Mouse (Mus musculus) kidney, postnatal 36 days (tissue): ENCODE data around the gene 4930568D16Rik.

Experiments used
- DNase-seq, 2 experiments: peaks; one replicate each; pipeline ENCODE4 v3.0.0; 2021 to 2022; ENCODE audit warnings: mixed read lengths in 2 of 2

4930568D16Rik gene

DNA sequence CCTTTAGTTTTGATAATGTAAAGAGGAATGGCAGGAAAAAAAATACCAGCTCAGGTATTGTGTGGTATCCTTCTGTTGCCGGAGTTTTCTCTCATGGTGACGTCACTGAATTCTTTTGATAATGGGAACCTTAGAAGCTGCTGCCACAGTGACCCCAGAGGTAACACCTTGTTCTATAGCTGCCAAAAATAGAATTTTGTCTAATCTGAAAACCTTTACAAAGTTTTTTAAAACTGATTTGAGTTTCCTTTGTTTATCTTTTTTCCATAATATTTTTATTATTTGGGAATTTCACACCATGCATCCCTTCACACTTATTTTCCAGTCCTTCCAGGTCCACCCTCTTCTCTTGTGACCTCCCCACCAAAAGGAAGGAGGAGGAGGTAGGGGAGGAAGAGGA is at the start of gene 4930568D16Rik:
4930568D16Rik (minus strand) TSS at position 101 of the 400 bp plus-strand sequence.
- DNase-seq = no peak

DNA sequence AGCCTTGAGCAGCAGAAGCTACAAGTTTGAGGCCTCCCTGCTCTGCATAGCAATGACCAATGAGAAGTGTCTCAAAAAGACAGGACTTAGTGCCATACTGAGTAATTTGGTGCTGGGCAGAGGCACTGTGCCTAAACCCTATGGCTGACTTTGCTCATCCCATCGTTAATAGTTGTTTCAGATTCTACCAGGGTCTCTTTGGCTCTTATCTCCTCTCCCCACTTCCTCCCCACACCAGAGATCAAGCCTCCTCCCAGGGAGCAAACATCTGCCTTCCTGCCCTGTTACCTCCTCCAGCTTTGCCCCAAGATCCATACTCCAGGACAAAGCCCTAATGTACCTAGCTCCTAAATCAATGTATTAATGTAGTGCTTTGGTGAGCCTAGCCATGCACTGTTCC is 49.7 kb upstream of the 4930568D16Rik start:
- DNase-seq = no peak

DNA sequence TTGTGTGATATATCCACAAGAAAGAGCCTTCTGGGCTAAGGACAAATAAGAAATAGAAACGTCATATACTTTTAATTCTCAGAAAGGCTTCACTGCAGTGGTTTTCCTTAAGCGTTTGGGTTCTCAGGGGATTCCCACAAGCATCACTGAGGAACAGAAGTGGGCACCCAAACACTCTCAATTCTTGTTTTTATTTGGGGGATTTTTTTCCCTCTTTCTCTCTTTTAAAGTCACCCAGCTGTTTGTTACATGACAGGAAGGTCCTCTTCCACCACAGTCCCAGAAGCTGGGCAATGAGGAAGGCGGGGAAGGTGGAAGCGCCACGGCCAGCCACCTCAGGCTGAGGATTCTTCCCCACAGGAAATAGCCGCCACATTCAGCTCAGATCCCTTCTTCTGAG is 48.9 kb upstream of the 4930568D16Rik start:
- DNase-seq = no peak

DNA sequence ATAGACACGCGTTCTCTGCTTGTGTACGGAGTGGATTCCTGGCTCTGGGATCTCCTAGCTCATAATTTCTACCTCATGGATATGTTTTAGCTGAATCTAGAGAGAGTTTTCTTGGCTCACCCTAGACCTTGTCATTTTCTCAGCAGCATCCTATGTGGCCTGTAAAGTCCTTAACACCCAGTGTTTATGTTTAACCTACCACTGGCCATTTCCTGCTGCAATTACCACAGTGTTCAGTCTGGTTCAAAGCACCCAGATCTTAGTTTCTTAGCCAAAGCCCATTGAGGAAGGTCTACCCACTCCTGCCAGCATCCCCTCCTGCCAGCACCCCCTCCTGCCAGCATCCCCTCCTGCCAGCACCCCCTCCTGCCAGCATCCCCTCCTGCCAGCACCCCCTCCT is 45.3 kb upstream of the 4930568D16Rik start:
- DNase-seq = no peak

DNA sequence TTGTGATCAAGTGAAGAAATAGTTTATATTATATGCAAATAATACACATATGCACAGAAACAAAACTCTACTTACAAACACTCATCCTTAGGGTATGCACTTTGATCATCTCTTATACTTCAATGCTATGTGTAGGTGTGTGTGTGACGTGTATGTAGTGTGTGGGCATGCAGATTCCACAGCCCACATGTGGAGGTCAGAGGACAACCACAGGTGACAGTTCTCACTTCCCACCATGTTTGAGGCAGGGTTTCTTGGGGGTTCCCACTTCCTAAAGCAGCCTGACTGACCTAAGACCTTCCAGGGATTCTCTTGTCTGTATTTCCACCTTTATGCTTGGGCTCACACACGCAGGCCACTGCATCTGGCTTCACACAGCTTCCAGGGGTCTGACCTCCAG is 44.7 kb upstream of the 4930568D16Rik start:
- no peak for DNase-seq

DNA sequence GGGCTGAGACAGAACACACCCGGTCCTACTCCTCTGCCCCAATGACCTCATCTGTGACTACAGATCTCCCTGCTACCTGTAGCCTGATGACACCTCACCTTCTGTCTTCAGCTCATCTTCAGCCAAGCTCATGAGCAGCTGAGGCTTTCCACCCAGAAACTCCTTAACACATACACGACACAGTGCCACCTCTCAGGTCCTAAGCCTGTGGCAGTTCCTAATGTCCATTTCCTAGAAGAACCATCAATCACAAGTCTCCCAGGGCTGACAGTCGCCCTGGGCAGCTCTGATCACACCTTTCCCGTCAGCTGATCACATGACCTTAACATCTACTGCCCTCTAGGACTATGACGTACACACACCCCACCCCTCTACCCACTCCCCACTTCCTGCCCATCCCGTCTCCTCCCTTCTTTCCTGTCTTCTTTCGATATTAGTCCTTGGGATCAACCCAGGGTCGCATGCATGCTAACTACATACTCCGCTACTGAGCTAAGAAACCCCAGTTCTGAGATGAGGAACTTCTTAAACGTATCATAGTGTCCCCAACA is 44.2 kb upstream of the 4930568D16Rik start:
- DNase-seq = peak in 1 of 2 experiments; percentile 39

DNA sequence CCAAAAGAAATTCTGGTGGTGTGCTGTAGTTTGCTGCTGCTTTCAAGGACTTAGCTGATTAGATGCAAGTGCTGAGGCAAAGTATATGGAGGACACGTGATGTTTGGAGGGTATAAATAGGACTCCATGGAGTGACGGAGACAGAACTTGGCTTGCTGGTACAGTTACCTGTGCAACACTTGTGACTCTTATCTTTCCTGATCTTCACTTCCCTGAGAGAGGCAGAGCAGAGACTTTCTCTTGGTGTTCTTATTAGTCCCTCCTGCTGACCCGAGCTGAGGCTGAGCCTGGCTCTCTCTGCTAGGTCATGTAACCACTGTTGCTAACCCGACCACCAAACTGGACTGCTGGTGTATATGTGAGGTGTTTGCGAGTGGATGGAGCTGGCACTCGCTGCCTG is 41.9 kb upstream of the 4930568D16Rik start:
- no peak for DNase-seq

DNA sequence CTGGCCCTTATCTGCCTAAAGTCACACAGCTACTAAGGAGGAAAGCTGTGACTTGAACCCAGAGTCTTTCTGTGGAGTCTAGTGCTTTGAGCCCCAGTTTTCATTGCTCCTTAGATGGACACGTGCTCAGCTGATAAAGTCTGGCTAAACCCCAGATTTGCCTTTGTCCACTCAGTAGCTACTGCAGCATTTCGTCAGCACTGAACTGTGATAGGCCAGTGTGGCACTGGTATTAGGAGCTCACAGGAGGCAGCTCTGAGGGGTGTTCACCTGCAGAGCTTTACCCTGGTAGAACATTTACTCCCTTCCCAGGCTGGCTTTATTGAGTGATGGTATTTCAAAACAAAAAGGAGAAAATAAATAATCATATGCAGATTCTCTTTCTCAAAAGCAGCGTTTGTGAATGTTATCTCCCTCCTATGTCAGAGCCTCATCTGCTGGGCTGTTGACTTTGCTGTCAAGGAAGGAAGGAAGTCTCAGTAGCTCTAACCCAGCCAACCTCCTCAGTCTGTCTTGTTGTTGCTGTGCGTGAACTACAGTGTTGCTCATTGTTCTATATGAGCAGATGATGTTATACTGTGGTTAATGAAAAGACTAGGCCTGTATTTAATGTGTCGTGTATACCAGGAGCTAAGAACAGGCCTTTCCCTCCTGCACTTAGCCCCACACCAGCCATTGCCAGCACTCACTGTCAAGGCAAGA is 41.0 kb upstream of the 4930568D16Rik start:
- no peak for DNase-seq

DNA sequence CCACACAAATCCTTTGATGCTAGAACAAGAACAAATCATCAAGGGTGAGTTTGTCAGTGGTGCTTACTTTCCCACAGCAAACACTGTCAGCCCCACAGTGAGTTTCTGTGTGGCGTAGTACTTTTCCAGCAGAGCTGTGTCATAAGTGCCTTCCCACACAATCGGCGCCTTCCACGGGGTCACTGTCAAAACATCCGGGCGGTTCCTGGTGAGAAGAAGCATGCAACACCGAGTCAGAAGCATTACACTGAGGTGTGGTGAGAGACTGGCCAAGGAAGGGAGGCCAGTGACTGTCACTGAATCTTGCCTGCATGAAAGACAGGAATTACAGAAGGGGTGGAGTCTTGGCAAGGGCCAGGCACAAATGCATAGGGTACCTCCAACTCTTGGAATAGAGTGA is 40.3 kb upstream of the 4930568D16Rik start:
- DNase-seq = peak in 1 of 2 experiments; percentile 16

DNA sequence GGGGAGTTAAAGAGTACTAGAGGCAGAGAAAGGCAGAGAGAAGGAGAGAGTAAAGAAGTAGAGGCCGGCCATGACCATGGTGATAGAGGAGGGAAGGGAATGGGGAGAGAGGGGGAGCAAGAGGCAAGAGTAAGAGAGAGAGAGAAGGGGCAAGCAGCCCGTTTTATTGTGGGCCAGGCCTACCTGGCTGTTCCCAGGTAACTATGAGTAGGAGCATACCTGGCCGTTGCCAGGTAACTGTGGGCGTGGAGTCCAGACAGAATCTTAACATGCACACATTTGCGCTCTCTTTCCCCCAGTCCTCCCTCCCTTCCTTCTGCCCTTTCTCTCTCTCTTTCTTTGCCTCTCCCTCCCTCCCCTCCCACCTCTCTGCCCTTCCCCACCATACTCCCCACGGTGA is 39.7 kb upstream of the 4930568D16Rik start:
- no peak for DNase-seq

DNA sequence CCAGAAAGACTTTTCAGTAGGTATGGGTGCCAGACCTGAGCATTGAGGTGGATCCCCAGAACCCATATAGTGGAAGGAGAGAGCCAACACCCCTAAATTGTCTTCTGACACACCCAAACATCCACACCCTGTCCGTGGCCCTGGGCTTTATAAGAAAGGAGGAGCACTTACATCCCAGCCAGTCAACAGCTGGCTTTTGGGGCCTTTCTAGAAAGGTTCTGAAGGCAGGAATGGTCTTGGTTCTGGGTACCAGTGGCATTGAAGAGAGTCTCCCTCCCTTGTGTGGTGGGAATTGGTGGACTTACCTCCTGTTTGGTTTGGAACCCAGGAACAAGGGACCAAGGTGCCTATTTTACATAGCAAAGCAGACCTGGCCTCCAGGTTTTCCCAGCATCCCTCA is 39.1 kb upstream of the 4930568D16Rik start:
- DNase-seq = no peak

DNA sequence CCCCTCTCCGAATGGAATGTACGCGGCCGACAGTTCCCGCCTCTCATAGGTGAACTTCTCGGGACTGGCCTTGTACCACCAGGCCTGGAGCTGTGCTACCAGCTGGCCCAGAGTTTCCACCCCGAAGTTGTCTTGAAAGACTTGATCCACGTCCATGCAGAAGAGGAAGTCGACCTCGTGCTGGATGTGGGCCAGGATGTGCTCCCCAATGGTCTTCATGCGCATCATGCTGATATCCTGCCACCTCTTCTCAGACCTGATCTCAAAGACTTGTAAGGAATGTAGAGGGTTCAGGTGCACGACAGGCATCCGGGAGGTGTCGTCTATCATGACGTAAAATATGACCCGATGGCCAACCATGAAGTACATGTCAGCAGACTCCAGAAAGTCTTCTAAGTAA is 34.9 kb upstream of the 4930568D16Rik start:
- DNase-seq = no peak

DNA sequence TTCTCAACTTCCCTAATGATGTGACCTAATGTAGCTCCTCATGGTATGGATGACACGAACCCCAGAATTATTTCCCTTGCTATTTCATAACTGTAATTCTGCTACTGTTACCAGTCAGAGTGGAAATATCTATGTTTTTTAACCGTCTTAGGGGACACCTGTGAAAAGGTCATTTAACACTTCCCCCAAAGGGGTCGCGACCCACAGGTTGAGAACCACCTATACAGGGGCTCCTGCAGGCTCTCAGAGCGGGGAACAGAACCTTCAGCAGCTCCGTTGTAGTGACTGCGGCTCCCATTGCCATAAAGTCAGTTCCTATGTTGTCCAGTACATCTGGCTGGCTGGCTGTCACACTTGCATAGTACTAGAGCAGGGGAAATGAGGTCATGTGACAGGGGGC is 33.2 kb upstream of the 4930568D16Rik start:
- no peak for DNase-seq

DNA sequence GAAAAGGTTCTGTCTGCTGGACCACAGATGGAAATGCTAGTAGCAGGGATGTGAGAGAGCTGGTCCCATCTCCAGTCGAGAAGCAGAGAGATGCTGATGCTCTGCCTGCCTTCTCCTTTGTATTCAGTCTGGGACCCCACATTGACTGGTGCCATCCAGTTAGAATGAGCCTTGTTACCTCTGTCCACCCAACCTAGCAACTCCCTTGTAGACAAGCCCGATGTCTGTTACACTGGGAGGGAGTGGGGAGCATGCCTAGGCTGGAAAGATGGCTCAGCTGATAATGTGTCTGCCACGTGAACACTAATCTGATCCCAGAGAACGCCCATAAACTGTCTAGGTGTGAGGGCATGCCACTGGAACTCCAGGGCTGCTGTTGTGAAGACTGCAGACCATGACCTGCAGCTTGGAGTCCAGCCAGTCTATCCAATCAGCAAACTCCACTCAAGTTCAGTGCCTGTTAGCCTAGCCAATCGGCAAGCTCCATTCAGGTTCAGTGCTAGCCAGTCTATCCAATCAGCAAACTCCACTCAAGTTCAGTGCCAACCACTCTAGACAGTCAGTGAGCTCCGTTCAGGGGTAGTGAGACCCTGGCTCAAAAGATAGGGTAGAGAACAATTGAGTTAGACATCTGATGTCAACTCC is 30.8 kb upstream of the 4930568D16Rik start:
- no peak for DNase-seq

DNA sequence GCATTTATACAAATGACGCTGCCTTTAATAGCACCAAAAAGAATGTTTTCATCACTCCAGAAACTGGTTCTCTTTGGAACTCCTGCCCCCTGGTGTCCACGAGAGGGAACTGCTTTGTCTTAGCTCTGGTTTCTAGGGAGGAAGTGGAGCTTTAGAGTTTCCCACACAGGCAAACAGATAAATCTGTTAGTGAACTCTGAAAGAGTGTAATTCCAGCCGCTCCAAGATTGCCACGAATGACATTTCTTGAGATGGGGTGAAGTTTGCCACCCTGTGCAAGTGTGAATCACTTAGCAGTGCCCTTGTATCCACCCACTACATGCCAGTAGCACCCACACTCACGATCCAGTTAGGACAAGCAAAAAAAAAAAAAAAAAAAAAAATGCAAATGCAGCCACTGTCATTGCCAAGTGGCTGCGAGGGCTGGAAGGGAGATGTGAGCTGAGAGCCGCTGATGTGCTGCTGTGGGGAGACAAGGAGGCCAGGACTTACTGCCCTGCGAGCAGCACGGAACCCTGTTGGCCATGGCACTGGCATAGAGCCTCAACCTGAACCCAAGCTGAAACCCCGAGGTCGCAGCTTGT is 30.2 kb upstream of the 4930568D16Rik start:
- DNase-seq = peak; percentile 60 to 80

DNA sequence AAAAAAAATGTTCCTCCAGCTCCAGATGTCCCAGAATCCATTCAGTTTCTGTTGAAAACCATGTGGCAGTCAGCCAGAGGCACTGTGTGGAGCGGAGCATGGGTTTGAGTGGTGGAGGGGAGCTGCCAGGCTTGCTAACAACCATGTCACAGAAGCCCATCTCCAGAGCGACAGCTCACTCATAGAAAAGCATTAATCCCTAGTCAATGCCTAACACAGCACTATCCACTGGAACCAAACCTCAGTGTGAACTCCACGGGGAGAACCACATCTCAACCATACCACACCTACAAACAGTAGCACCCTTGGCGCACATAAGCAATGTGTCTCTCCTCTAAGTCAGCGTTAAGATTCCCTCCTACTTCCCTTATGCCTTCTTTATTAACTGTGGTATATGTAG is 29.6 kb upstream of the 4930568D16Rik start, which contains the start of gene 4930402F06Rik:
4930402F06Rik (minus strand) TSS at position 80 of the 400 bp plus-strand sequence.
- no peak for DNase-seq

DNA sequence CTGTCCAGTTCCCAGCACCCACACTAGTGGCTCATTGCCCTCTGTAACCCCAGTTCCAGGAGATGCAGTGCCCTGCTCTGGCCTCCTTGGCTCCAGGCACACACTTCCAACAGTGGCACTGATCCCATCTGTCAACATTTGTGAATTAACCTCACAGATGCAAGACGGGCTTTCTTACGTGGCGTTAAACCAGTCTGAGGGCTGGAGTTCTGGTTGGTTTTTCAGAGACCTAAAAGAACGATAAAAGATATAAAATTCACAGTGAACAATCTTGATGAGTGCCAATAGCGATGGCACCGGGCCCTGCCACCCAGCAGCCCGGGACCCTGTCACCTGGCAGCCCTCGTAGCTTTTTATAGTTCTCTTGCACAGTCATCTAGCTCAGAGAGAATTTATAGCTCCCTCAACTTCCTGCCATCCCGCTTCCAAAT is 17.9 kb upstream of the 4930568D16Rik start:
- DNase-seq = no peak

DNA sequence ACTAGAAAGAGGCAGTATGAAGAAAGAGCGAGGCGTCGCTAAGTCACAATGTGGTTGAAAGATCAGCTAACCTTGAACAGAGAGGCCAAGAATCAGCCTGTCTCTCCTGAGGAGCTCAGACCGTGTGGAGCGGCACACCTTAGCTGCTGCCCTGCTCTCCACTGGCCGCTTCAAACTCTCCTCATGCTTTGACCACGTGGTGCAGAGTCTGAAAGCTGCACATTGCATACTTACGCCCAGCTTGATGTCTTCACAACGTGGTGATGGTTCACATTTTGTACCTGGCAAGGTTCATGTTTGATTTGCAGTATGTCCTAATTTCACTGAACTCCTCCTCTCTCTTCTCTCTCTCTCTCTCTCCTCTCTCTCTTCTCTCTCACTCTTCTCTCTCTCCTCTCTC is 11.8 kb upstream of the 4930568D16Rik start:
- DNase-seq = no peak

DNA sequence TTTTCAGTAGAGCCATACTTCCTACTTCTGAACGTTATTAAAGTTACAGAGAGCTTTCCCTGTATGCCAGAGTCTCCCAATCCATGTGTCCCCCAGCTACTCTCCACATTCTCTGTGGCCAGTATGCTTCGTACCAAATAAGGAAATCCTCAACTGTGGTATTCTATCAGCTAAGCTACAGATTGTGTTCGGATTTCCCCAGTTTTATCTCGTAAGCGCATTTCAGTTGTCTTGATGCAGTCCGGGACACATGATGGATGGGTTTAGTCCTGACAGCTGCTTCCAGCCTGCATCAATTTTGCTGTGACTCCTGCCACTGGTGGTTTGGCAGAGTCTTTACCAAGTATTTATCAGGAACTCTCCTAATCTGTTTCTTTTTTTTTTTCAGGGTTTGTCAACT is 10.1 kb upstream of the 4930568D16Rik start:
- DNase-seq = no peak

DNA sequence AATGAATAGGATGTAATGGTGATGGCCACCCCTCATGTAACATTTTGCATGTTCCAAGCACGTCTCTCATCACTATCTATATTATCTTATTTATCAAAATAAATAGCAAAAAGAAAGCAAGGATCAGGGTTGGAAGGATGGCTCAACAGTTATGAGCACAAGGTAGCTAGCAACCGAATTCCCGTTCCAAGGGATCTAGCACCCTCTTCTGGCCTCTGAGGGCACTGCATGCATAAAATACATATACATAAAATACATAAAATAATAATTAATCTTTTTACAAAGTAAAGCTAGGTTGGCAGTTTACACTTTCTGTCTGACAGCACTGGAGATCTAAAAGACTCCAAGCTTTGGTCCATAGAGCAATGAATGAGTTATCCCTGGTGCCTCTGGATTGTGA is 5.5 kb upstream of the 4930568D16Rik start:
- DNase-seq = peak in 1 of 2 experiments; percentile 46

DNA sequence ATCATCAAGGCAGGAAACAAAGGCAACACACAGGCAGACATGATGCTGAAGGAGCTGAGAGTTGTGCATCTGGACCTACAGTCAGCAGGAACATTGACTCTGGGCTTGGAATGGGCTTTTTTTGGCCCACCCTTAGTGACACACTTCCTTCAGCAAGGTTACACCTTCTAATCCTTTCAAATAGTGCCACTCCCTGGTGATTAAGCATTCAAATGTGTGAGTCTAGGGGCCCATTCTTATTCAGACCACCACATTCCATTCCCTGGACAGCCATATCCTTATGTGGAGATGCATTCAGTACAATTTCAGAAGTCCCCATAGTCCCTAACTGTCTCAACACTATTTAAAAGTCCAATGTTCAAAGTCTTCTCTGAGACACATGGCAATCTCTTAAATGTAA is 3.2 kb upstream of the 4930568D16Rik start:
- no peak for DNase-seq

DNA sequence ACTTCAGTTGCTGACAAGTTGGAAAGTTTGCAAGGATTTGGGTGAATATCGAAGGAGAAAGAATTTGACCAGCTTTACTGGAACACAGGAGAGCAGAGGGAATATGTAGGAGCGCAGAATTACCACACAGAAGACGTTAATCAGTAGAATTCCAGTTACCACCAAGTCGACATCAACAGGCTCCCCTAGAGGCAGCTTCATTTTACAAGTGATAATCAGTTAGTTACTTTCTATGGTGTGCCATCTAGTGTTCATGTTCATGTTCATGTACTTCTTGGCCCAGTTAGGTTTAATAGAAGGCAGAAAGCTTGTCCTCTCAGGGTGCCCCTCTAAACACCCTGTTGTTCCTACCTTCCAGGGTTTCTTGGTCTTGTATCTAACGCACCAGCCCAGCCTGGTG is 18.3 kb downstream of the 4930568D16Rik start:
- peak in 1 of 2 experiments; percentile 51 for DNase-seq

DNA sequence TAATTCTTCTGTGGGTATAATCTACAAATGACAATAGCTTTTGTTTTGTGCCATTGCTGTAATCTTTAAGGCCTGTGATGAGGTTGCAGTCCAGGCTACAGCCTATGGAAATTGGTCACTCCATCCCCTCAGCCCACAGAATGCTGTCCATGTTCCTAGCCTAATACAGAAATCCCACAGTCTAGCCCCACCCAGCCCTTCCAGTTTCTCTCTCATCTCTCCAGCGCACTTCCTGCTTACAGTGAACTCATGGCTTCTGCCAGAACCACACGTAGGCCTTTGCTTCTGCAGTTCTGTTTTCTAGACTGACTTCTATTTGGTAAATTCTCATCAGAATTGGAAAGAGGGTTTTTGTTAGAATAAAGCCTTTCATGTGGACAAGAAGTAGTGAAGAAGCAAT is 21.5 kb downstream of the 4930568D16Rik start:
- DNase-seq = no peak

DNA sequence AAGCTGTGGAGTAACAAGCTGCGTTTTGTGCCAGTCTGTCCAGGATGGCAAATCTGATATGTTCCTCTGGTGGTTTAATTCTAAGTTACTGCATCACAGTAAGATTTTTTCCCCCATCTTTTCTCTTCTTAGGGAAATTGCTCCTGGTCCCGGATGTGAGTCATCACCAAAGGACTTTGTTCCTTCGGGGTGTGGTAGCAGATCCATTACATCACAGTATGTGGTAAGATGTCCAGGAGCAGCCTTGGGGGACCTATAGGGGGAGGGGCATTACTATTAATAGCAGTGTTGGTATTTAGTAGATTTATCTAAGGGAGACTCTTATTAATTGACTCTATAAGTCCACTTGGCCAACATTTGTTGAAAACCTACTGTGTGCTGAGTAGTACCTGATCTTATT is 24.9 kb downstream of the 4930568D16Rik start:
- DNase-seq = no peak
